Mouse (Mus musculus) WW6 (cell line): ENCODE measurements around the gene Ifitm2.

Source experiments
- DNase-seq: peaks from one replicate; pipeline ENCODE4 v3.0.0-alpha.2; 2013; ENCODE audit warnings: low read depth, low spot score

The Ifitm2 gene

GRCm38 (mm10) chr7:140944236-140944635 lies 11.6 kb downstream of the Ifitm2 start:
- DNase-seq: no peak

GRCm38 (mm10) chr7:140943356-140943755 lies 12.4 kb downstream of the Ifitm2 start:
- no peak for DNase-seq

DNA sequence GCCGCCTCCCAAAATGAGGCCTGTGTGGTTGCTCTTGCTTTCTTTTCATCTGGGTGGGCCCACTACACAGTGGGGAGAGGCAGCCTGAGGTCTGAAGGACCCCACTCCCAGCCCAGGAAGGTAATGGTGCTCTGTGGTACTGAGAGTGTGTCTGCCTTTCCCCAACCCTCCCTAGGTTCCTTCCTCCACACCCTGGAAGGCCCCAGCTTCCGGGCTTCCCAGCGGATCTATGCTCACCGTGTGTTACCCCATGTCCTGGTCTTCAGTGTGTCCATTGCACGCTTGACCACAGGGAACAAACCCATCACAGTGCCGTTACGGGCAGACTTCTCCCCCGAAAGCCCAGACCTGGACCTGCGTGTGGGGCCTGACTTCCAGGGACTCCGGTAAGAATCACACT lies 13.0 kb downstream of the Ifitm2 start:
- no peak for DNase-seq

DNA sequence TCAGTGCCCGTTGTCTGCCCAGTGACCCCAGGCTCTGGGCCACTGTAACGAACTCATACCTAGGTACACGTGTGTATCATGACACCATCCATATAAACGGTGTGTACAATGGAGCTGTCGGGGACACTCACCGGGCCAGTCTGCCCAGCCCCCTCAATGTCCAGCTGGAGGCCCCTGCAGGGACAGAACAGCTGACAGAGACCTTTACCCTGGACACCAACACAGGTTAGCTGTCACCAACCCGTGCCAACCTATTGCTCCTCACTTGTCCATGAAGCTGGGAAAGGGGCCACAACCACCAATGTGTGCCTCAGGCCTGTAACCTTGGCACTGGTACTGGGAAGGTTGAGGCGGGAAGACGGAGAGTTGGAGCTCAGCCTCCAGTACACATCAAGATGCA lies 13.4 kb downstream of the Ifitm2 start:
- DNase-seq: no peak

- no peak for DNase-seq
These were observed 14.3 kb downstream of the Ifitm2 start, which contains the start of gene Pgghg for GRCm38 (mm10) chr7:140941222-140942051. Pgghg (plus strand) TSS chr7:140941391.

DNA sequence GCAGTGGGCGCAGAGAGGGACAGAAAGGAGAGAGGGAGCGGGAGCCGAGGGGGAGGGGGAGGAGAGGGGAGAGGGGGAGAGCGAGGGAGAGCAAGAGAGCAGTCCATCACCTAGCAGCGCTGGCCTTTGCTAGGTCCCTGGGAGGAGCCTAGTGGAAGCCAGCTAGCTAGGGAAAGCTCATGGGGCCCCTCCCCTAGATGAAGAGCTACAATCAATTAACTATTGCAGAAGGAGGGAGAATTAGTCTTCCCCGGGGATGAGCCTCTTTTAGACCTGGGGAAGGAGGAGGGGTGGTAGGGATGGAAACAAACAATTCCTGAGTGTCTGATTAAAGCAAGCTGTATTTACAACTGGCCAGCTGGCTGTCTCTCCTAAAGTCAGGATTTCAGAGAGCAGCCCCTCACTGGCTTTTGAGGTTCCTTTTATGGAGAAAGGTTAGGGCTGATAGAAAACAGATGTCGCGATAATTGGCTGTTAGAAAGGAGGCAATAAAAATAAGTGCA lies 16.1 kb downstream of the Ifitm2 start:
- DNase-seq: no peak

GRCm38 (mm10) chr7:140938896-140939295 lies 16.9 kb downstream of the Ifitm2 start:
- no peak for DNase-seq

GRCm38 (mm10) chr7:140938436-140938835 lies 17.4 kb downstream of the Ifitm2 start:
- DNase-seq: no peak

DNA sequence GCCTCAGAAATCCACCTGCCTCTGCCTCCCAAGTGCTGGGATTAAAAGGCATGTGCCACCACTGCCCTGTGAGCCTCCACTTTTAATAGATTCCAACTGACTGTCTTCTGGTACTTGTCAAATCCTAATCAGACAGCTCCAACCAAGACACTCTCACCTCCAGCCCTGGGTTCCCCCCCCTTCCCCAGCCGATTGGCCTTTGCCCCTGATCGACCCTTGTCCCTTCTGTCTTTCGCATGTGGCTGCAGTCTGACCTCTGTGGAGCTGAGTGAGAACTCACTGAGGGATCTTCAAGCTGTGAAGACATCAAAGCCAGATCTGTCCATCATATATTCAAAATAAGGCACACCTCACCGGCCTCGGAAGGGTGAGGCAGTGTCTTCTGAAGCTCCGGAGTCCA lies 28.6 kb downstream of the Ifitm2 start:
- DNase-seq: no peak

- DNase-seq: no peak
These were observed 32.6 kb downstream of the Ifitm2 start for GRCm38 (mm10) chr7:140923070-140923775.

- DNase-seq: no peak
These were observed 33.3 kb downstream of the Ifitm2 start for GRCm38 (mm10) chr7:140922398-140923069.

DNA sequence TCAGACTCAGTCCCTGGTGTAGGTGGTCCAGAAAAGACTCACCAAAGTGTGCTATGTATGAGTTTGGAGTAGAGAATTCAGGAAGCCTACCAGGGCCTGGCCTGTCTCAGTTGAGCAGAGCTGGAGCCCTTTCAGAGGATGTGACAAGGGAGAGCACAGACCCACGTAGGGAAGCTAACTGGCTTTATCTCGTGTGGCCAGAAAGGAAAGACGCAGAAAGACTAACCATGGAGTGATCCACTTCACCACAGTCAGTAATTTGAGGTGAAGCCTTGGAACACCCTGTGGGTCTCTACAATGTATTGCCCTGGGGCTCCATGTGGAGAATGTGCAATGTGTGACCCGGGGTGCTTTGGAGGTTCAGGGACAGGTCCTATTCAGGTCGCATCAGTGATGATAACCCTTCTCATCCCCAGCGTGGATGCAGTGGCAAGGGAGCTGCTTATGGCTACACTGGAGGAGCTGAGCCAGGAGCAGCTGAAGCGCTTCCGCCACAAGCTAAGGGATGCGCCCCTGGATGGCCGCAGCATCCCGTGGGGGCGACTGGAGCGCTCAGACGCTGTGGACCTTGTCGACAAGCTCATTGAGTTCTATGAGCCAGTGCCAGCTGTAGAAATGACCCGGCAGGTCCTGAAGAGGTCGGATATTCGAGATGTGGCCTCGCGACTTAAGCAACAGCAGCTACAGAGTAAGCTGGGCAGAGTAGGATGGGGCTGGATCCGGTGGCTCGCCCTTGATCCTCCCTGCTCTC lies 34.4 kb downstream of the Ifitm2 start:
- no peak for DNase-seq

DNA sequence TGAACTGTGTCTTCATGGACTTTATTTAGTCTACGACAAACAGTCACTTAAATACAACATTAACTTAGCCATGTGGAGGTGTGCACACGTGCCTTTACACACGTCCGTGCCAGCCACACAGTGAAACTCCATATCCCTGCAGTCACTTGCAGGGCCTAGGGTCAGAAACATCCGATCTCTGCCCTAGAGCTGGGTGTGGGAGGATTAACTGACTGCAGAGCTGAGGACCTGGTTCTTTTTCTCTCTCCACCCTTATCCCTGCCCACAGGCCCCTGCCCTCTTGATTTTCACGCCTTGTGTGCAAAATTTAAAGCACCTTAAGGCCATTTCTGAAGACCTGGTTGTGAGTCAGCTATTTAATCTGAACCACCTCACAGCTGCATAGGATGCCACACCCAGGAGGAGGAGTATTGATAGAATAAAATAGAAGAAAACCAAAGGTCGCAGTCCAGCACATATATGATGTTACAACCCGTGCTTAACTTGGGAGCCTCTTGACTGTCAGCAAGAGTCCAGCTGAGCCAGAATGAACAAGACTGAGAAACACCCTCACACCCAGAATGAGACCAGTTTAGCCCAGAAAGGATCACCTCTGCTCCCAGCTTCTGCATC lies 35.3 kb downstream of the Ifitm2 start, which contains the start of gene Nlrp6:
TSS of gene Nlrp6 (plus strand) at position 485 of the 612 bp plus-strand sequence.
- DNase-seq: no peak

GRCm38 (mm10) chr7:140919911-140920310 lies 35.9 kb downstream of the Ifitm2 start:
- DNase-seq: no peak

DNA sequence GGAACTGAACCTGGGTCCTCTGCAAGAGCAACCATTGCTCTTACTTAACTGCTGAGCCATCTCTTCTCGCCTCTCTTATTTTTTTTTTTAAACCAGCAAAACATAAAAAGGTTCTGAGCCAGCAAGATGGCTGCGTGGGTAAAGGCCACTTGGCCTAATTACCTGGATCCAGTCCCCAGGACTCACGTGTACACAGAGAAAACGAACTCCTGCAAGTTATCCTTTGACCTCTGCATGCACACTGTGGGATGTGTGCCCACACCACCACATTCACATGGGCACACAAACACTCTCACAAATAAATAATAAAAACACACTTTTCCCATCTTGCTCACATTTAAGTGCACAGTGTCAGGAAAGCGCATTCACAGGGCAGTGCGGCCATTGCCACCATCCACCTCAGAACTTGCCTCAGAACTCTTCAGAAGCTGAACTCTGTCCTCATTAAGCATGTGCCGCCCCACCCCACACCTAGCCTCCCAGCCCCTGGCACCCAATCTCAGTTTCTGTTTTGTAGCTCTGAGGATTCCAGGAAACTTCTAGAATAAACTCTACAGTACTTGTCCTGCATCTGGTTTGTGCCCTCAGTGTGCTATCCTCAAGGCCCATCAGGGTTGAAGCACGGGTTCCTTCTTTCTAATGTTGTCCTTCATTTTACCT lies 41.6 kb downstream of the Ifitm2 start:
- DNase-seq: no peak

DNA sequence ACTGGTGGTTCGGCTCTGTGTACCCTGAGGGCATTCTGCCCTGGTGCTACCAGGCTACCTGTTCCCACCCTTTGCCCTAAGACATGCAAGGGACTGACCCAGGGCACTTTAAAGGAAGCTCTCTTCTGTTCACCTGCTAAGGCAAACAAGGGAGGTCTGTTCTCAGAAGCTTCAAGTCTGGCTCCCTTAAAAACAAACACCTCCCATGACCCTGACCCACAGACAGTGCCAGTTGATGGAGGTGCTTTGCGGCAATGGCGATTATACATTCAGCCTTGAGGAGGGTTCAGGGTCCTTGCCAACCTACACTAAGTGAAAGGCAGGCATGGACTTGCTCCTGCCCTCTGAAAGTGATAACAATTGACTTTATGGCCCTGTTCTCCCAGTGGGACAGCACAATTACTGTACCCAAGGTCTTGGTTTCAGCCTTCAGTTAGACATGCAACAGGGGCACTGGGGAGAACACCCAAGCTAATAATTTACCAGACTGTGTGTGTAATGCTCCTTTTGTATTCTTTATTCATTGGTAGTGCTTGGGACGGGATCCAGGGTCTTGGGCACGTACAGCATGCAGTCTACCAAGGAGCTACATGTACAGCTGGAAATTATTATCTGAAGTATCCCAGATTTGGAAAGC lies 42.8 kb downstream of the Ifitm2 start:
- no peak for DNase-seq

GRCm38 (mm10) chr7:140912293-140912692 lies 43.5 kb downstream of the Ifitm2 start:
- no peak for DNase-seq

DNA sequence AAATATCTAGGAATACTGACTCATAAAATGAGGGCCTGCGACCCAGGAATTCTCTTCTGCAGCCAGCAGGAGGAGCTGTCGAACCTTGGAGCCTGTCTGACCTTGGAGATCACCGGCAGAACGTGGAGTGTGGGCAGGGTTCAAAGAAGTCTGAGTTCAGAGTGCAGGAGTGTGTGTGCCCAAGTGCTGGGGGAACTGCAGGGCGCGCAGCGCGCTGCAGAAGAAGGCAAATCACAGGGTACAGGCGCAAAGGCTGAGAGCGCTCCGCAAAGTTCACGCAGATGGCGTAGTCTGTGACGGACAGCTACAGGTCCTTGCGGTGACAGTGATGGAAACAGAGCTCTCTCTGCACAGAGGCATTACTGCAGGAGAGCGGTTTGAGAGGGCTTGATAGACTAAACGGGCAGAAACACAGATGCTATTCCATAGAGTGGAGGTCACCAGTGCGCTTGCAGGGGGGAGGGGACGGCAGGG lies 47.1 kb downstream of the Ifitm2 start:
- DNase-seq: peak; percentile 77

DNA sequence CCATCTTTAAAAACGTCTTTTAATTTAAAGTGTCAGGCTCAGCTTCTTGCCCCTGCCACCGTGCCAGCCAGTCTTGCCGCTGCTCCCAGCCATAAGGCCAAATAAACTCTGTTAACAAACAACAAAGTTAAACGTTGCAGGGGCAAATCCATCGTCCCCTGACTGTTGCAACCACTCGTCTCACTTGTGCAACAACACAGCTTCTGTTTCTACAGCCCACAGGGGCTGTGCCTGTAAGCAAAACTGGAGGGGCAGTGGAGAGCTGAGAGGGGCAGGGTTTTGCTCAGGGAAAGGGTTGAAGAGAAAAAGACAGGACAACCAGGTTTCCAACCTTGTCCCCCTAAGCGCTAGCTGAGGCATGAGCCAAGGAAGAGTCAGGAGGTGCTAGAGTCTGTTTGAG lies 47.6 kb downstream of the Ifitm2 start:
- no peak for DNase-seq

DNA sequence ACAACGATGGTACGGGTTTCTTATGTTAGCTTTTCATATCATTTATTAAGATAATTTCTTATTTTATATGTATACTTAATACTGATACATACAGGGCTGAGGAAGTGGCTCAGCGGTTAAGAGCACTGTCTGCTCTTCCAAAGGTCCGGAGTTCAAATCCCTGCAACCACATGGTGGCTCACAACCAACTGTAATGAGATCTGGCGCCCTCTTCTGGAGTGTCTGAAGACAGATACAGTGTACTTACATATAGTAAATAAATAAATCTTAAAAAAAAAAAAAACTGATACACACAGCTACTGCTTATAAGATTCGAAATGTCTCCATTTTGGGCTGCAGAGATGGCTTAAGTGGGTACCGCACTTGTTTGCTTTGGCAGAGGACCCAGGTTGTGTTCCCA lies 48.1 kb downstream of the Ifitm2 start:
- DNase-seq: no peak
